Mouse (Mus musculus): ENCODE data around the gene Olfr670. TPM values are rescaled to one million over a fixed set of nuclear protein-coding genes. Genes with fewer than 3 reads are reported as not detected.

Gene Olfr670
- not detected in 4 replicates for total RNA-seq (2023; ENCODE audit: inconsistent age)

GRCm38 (mm10) chr7:104962520-104962919 lies at the start of gene Olfr670:
Gene Olfr670, minus strand, starts transcription at chr7:104962620.

GRCm38 (mm10) chr7:105001929-105002328 lies 39.5 kb upstream of the Olfr670 start, which contains the start of gene Olfr672:
Gene Olfr672, minus strand, starts transcription at chr7:105002029.

GRCm38 (mm10) chr7:104979026-104979425 lies 16.6 kb upstream of the Olfr670 start, which contains the start of gene Olfr671:
Gene Olfr671, minus strand, starts transcription at chr7:104979126.

GRCm38 (mm10) chr7:104933940-104934339 lies 28.5 kb downstream of the Olfr670 start, which contains the start of gene Olfr669:
Gene Olfr669, plus strand, starts transcription at chr7:104934240.

GRCm38 (mm10) chr7:104927957-104928356 lies 34.5 kb downstream of the Olfr670 start, which contains the start of gene Olfr668:
Gene Olfr668, minus strand, starts transcription at chr7:104928057.

GRCm38 (mm10) chr7:104921382-104921781 lies 41.0 kb downstream of the Olfr670 start, which contains the start of gene Olfr667:
Gene Olfr667, minus strand, starts transcription at chr7:104921482.

Other genes starting within 250 kb of the Olfr670 start
- not detected in 4 replicates for gene Usp17le, start 185.2 kb downstream of the Olfr670 start, total RNA-seq (2023; ENCODE audit: inconsistent age)
- gene Usp17lb, start 120.0 kb downstream of the Olfr670 start, total RNA-seq (2023; ENCODE audit: inconsistent age) = not detected in 4 replicates
- gene Usp17la, start 105.6 kb downstream of the Olfr670 start, total RNA-seq (2023; ENCODE audit: inconsistent age) = not detected in 4 replicates
- gene Olfr665, start 84.6 kb downstream of the Olfr670 start, total RNA-seq (2023; ENCODE audit: inconsistent age) = not detected in 4 replicates
- not detected in 4 replicates for gene Olfr666, start 66.7 kb downstream of the Olfr670 start, total RNA-seq (2023; ENCODE audit: inconsistent age)
- not detected in 4 replicates for gene Olfr667, start 41.1 kb downstream of the Olfr670 start, total RNA-seq (2023; ENCODE audit: inconsistent age)
- not detected in 4 replicates for gene Olfr668, start 34.6 kb downstream of the Olfr670 start, total RNA-seq (2023; ENCODE audit: inconsistent age)
- not detected in 4 replicates for gene Olfr669, start 28.4 kb downstream of the Olfr670 start, total RNA-seq (2023; ENCODE audit: inconsistent age)
- gene Olfr671, start 16.5 kb upstream of the Olfr670 start, total RNA-seq (2023; ENCODE audit: inconsistent age) = not detected in 4 replicates
- not detected in 4 replicates for gene Olfr672, start 39.4 kb upstream of the Olfr670 start, total RNA-seq (2023; ENCODE audit: inconsistent age)
- gene Olfr675, start 65.8 kb upstream of the Olfr670 start, total RNA-seq (2023; ENCODE audit: inconsistent age) = not detected in 4 replicates
- not detected in 4 replicates for gene Olfr676, start 70.1 kb upstream of the Olfr670 start, total RNA-seq (2023; ENCODE audit: inconsistent age)
- not detected in 4 replicates for gene Olfr677, start 88.8 kb upstream of the Olfr670 start, total RNA-seq (2023; ENCODE audit: inconsistent age)
- gene Olfr678, start 101.9 kb upstream of the Olfr670 start, total RNA-seq (2023; ENCODE audit: inconsistent age) = not detected in 4 replicates
- not detected in 4 replicates for gene Olfr679, start 118.6 kb upstream of the Olfr670 start, total RNA-seq (2023; ENCODE audit: inconsistent age)
- gene Olfr680-ps1, start 130.2 kb upstream of the Olfr670 start, total RNA-seq (2023; ENCODE audit: inconsistent age) = not detected in 4 replicates
- gene Olfr681, start 154.2 kb upstream of the Olfr670 start, total RNA-seq (2023; ENCODE audit: inconsistent age) = not detected in 4 replicates
- gene Olfr683, start 184.4 kb upstream of the Olfr670 start, total RNA-seq (2023; ENCODE audit: inconsistent age) = not detected in 4 replicates
- not detected in 4 replicates for gene Olfr684, start 201.0 kb upstream of the Olfr670 start, total RNA-seq (2023; ENCODE audit: inconsistent age)
- not detected in 4 replicates for gene Olfr685, start 223.4 kb upstream of the Olfr670 start, total RNA-seq (2023; ENCODE audit: inconsistent age)
- gene Olfr686, start 244.9 kb upstream of the Olfr670 start, total RNA-seq (2023; ENCODE audit: inconsistent age) = not detected in 4 replicates

Data from B cell, adult (primary cell).